Mouse (Mus musculus): ENCODE results near the gene Cyba.

Gene Cyba

GRCm38 (mm10) chr8:122421376-122422070 lies 11.2 kb downstream of the Cyba start, which contains the start of gene Il17c:
Gene Il17c, plus strand, starts transcription at chr8:122422020.
- no peak for DNase-seq

DNA sequence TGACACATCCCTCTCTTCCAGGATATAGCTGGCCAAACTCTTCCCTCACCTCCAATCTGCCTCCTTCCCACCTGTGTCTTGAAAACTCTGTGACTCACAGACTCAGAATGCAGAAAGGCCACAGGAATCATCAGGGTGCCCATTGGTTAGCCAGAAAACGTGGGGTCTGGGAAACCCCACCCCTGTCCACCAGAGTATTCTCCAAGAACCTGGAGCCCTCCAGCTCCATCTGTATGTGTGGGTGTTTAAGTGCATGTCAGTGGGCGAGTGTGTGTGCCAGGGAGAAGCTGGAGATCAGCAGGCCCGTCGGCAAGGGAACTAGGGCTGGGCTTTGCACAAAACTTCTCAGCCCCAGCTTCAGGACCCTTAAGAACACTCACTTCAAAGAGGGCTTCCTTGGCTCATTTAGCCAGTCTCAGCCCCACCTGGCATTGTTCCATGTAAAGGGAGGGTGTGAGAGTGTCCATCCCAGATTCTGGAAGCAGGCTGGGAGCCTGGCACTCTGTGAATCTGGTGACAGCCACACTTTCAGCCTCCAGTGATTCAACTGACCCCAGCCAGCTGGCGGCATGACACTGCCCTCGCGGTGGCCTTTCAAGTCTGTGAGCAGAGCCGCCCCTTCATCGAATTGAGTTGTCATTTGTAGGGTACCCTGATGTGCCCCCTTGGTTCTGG lies 12.7 kb downstream of the Cyba start:
- no peak for DNase-seq

GRCm38 (mm10) chr8:122415554-122415953 lies 17.2 kb downstream of the Cyba start:
- DNase-seq: no peak

GRCm38 (mm10) chr8:122414311-122414710 lies 18.4 kb downstream of the Cyba start:
- no peak for DNase-seq

DNA sequence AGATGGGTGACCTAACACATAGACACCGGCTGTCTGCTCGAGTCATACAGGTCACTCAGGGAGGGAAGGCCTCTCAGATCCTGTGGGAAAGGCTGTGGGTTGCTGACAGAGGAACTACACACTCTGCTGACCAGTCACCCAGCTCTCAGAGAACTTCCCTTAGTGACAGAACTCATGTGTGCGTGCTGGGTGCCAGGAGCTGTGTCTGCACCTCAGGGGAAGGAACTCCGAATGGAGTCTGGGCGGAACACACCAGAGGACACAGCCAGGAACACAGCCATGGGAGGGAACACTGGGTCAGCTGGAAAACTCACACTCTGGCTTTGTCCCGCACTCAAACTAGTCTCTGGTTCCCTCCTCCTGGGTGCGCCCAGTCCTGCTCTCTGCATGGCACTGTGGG lies 25.1 kb downstream of the Cyba start:
- DNase-seq: no peak

- DNase-seq: no peak
These were observed 27.5 kb downstream of the Cyba start for GRCm38 (mm10) chr8:122405146-122405805.

DNA sequence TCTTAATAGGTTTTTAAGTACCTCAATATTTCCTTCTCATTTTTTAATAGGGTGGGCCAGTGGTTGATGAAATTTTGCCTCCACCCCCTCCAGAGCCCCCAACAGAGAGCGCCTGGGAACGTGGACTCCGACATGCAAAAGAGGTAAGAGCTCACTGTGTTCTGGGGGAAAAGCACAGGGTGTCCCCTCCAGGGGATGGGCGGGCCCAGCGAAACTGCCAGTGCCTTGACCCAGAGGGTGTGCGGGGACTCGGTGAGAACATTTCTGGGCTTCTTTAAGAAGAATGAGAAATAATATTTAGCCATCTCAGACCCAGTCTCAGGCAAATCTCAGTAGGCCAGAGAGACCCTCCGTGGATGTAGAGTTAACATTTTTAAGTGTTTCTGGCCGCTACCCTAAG lies 34.5 kb downstream of the Cyba start:
- no peak for DNase-seq

GRCm38 (mm10) chr8:122395291-122395690 lies 37.4 kb downstream of the Cyba start:
- no peak for DNase-seq

- no peak for DNase-seq
These were observed 39.0 kb downstream of the Cyba start for GRCm38 (mm10) chr8:122393717-122394116.

GRCm38 (mm10) chr8:122390758-122391157 lies 42.0 kb downstream of the Cyba start:
- DNase-seq: no peak

DNA sequence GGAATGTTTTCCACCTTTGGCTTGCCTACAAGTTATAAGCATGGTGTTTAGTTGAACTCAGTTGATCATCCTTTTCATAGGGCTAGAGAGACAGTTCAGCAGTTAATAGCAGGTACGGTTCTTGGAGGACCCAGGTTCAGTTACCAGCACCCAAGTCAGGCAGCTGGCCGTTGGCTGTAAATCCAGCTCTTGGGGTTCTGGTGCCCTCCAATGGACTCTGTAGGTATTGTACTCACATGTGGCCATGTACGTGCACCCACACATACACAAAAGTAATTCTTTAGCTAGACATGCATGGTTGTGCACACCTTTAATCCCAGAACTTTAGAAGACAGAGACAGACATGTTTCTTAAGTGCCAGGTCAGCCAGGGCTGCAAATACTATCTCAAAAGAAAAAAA lies 43.4 kb downstream of the Cyba start:
- DNase-seq: peak in 1 of 2 experiments; percentile 16

- DNase-seq: no peak
These were observed 49.7 kb downstream of the Cyba start for GRCm38 (mm10) chr8:122383039-122383438.

- peak; percentile 99 for DNase-seq
These were observed 56.1 kb downstream of the Cyba start, which contains the start of gene Zc3h18 for GRCm38 (mm10) chr8:122376365-122377231. Gene Zc3h18, plus strand, starts transcription at chr8:122376609.

DNA sequence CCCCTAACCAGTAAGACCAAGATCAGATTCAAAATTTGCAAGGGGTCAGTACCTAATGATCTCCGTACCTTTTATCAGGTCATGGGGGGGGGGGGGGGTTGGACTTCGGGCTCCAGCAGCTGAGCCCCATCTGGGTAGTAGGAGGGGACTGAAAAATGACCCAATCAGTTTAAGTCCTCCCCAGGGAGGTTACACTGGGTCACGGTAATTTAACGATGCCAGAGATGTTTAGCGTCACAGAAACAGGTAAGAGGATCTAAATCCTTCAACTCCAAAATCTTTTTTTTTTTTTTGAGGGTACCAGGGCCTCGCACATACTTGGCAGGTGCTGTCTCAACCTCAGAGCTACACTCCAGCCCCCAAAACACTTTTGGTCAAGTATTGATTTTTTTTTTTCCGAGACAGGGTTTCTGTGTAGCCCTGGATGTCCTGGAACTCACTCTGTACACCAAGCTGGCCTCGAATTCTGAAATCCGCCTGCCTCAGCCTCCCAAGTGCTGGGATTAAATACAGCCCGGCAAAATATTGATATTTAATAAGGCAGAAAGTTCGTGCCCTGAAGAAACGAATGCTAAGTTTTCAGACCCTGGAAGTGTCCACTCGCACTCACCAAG lies 56.9 kb downstream of the Cyba start:
- DNase-seq: no peak

DNA sequence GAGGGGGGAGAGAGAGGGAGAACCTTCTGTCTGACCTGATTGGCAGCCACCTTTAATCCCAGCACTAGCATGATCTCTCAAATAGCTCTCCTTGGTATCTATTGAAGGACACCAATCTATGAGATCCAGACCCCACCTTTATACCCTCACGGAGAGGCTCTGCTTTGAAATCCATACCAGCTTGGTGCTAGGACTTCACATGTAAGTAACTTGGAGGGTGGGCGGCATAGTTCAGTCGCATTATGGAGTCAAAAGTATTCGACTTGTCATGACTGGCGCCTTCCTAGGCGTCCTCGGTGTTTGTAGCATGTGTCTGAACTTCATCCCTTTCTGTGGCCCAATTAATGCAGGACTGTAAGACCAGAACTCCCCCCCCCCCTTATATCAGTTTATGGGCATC lies 57.4 kb downstream of the Cyba start:
- DNase-seq: no peak

Data from B cell, adult 2 months (primary cell).